Mouse (Mus musculus): Measurements from ENCODE around the gene Defb30. TPM values are rescaled to one million over a fixed set of nuclear protein-coding genes. Genes with fewer than 3 reads are reported as not detected.

The Defb30 gene
- polyA plus RNA-seq, 1 experiment from 2014 or later = not detected

DNA sequence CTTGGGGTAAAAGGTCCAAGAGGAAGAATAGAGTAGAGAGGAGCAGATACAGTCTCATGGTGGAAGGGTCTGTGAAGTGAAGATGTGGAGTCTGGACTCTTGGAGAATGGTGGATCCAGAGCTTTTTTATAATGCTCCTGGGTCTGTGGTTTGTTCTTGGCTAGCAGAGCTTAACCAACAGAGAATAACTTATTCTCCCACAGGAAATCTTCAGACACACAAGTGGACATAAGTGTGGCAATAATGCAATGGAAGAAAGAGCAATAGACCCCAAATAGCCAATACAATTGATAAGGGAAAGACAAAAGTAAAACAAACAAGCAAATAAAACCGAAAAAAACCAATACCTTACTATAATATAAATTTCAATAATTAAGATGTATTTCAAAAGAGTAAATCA is 65.3 kb downstream of the Defb30 start, which contains the start of gene Defb48:
TSS of gene Defb48 (minus strand) at position 101 of the 400 bp plus-strand sequence.
- H3K27ac ChIP-seq (ENCODE audit: low read depth, low read length) = no peak within 1 kb of the TSS
- H3K36me3 ChIP-seq (ENCODE audit: control insufficient read depth, insufficient read depth) = no peaks in the 10 kb centered on the region
- H3K4me1 ChIP-seq (replicated peaks; ENCODE audit: control insufficient read depth, insufficient read depth, low read length) = no peaks in the 10 kb centered on the region
- H3K9ac ChIP-seq (ENCODE audit: low read depth, low read length) = no peak within 1 kb of the TSS
- no peak within 1 kb of the TSS for H3K4me2 ChIP-seq (replicated peaks; ENCODE audit: low read depth)
- no peaks in the 10 kb centered on the region for H3K9me3 ChIP-seq (ENCODE audit: control insufficient read depth)
- WGBS = 62% methylated on average over 1 of the region's 1 CpGs
- no peak for ATAC-seq
- no peak within 1 kb of the TSS for H3K4me3 ChIP-seq (ENCODE audit: low read depth, low read length)
- TF ChIP-seq CTCF (IDR thresholded peaks at IDR 0.05; ENCODE audit: low read depth) = no peak
- H3K27me3 ChIP-seq (replicated peaks; ENCODE audit: control insufficient read depth, insufficient read depth, low read length) = no peaks in the 10 kb centered on the region

Other genes starting within 250 kb of the Defb30 start
- gene Wdfy2, start 212.3 kb downstream of the Defb30 start, polyA plus RNA-seq (2015; fragmentation: Nextera tagmentation; extraction: Ambion mirVana) = 1.4 and 1.6 TPM in 2 replicates
- not detected in 2 replicates for gene Defb48, start 65.5 kb downstream of the Defb30 start, polyA plus RNA-seq (2015; fragmentation: Nextera tagmentation; extraction: Ambion mirVana)
- not detected in 2 replicates for gene Defb47, start 51.9 kb downstream of the Defb30 start, polyA plus RNA-seq (2015; fragmentation: Nextera tagmentation; extraction: Ambion mirVana)
- gene Defb43, start 38.2 kb downstream of the Defb30 start, polyA plus RNA-seq (2015; fragmentation: Nextera tagmentation; extraction: Ambion mirVana) = not detected in 2 replicates
- gene Defb42, start 3.0 kb downstream of the Defb30 start, polyA plus RNA-seq (2015; fragmentation: Nextera tagmentation; extraction: Ambion mirVana) = 0.39 TPM in 1 of 2 replicates, not detected in the other